Mouse (Mus musculus): ENCODE measurements around the gene Il17rd.

GRCm38 (mm10) chr14:27101735-27102134, 63.0 kb downstream of the Il17rd start:
- TF ChIP-seq ZC3H11A (IDR thresholded peaks at IDR 0.05; ENCODE audit: borderline replicate concordance, low read depth, low read length) (no peak), MAFK (IDR thresholded peaks at IDR 0.05; ENCODE audit: insufficient read depth, low read depth, low read length) (no peak), ZNF384 (IDR thresholded peaks at IDR 0.05; ENCODE audit: low read depth, low read length) (no peak), CHD2 (IDR thresholded peaks at IDR 0.05; ENCODE audit: low read depth, low read length) (no peak), HCFC1 (IDR thresholded peaks at IDR 0.05; ENCODE audit: borderline replicate concordance, insufficient read depth, low read length) (no peak)
